Mouse (Mus musculus): Measurements from ENCODE around the gene Atxn2. TPM values are rescaled to one million over a fixed set of nuclear protein-coding genes. Genes with fewer than 3 reads are reported as not detected.

The Atxn2 gene
- polyA plus RNA-seq, 1 experiment = 205 TPM

DNA sequence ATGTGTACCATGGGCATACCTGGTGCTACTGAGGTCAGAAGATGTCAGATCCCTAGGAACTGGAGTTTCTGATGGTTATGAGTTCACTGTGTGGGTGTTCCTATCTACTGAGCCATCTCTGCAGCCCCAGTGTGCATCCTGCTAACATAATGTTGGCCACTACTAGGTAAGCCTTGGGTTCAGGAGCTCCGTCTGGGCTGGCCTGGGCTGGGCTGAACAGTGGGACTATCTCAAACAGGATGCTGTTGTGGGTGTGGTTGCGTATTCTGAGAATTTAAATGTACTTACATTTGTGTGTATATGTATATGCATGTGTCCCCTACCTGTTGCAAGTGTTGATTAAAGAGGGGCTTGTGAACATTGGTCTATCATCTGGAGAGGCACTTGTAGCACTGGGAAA lies 38.5 kb downstream of the Atxn2 start:
- Histone ChIP-seq H3K4me1 (replicated peaks; ENCODE audit: control insufficient read depth, insufficient read depth, low read length) (no peaks in the 10 kb centered on the region), H3K4me3 (ENCODE audit: control insufficient read depth, insufficient read depth, low read length) (no peak overlapping the region), H3K36me3 (ENCODE audit: control insufficient read depth, insufficient read depth, low read length) (peaks cover 11% of the 10 kb centered on the region), H3K27ac (ENCODE audit: control insufficient read depth, insufficient read depth, low read length) (no peak overlapping the region), H3K27me3 (ENCODE audit: control insufficient read depth, insufficient read depth, low read length) (no peaks in the 10 kb centered on the region)
- no peak for DNase-seq
- TF ChIP-seq CTCF (IDR thresholded peaks at IDR 0.05; ENCODE audit: borderline replicate concordance, control insufficient read depth, extremely low read depth, insufficient read depth, low read length, poor library complexity) (no peak), POLR2A (IDR thresholded peaks at IDR 0.05; ENCODE audit: control insufficient read depth, extremely low read depth, insufficient read depth, low read length, poor library complexity) (no peak)
- 100% methylated on average over 2 of the region's 2 CpGs for WGBS

DNA sequence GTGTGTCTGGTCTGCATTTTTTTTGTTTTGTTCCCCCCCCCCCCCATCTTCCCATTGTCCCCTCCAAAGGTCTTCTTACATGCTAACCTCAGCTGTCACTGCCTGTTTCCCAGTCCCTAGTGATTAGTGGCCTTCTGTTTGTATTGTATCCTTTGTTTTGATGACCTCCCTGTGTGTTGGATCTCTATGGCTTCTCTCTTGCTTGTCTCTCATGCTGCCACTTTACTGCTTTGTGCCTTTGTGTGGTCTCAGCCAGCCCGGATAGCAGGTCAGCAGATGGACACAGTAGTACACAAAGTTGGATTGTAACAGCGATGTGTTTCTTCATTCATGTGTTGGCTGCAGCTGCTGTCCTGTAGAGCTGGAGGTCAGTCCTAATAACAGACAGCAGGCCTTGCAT lies 46.8 kb downstream of the Atxn2 start:
- Histone ChIP-seq H3K27ac (ENCODE audit: control insufficient read depth, insufficient read depth, low read length) (no peak overlapping the region), H3K36me3 (ENCODE audit: control insufficient read depth, insufficient read depth, low read length) (no peaks in the 10 kb centered on the region), H3K4me3 (ENCODE audit: control insufficient read depth, insufficient read depth, low read length) (no peak overlapping the region), H3K4me1 (replicated peaks; ENCODE audit: control insufficient read depth, insufficient read depth, low read length) (no peaks in the 10 kb centered on the region), H3K27me3 (ENCODE audit: control insufficient read depth, insufficient read depth, low read length) (no peaks in the 10 kb centered on the region)
- no peak for DNase-seq
- TF ChIP-seq CTCF (IDR thresholded peaks at IDR 0.05; ENCODE audit: borderline replicate concordance, control insufficient read depth, extremely low read depth, insufficient read depth, low read length, poor library complexity) (no peak), POLR2A (IDR thresholded peaks at IDR 0.05; ENCODE audit: control insufficient read depth, extremely low read depth, insufficient read depth, low read length, poor library complexity) (no peak)
- WGBS = 97% methylated on average over 2 of the region's 2 CpGs

DNA sequence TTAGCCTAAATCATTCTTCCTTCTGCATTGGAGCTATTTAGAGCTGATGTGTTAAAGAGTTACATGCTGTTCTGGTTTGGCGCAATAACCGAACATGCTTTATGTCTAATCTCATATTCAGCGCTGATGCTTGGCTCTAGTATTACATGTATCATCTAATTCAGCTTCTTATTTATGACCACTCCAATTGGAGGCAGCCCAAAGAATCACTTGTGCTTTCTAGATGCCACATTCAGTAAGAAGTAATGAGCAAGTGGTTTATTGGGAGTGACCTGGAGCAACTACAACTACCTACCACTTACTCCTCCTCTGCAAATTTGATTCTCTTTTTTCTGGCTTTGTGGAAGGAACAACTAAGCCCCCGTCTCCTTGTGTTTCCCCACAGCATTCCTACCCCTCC lies 47.2 kb downstream of the Atxn2 start:
- Histone ChIP-seq H3K27me3 (ENCODE audit: control insufficient read depth, insufficient read depth, low read length) (no peaks in the 10 kb centered on the region), H3K4me3 (ENCODE audit: control insufficient read depth, insufficient read depth, low read length) (no peak overlapping the region), H3K36me3 (ENCODE audit: control insufficient read depth, insufficient read depth, low read length) (no peaks in the 10 kb centered on the region), H3K4me1 (replicated peaks; ENCODE audit: control insufficient read depth, insufficient read depth, low read length) (no peaks in the 10 kb centered on the region), H3K27ac (ENCODE audit: control insufficient read depth, insufficient read depth, low read length) (no peak overlapping the region)
- WGBS = 95% methylated on average over 4 of the region's 4 CpGs
- DNase-seq = no peak
- TF ChIP-seq POLR2A (IDR thresholded peaks at IDR 0.05; ENCODE audit: control insufficient read depth, extremely low read depth, insufficient read depth, low read length, poor library complexity) = no peak
- TF ChIP-seq CTCF (IDR thresholded peaks at IDR 0.05; ENCODE audit: borderline replicate concordance, control insufficient read depth, extremely low read depth, insufficient read depth, low read length, poor library complexity) = no peak

DNA sequence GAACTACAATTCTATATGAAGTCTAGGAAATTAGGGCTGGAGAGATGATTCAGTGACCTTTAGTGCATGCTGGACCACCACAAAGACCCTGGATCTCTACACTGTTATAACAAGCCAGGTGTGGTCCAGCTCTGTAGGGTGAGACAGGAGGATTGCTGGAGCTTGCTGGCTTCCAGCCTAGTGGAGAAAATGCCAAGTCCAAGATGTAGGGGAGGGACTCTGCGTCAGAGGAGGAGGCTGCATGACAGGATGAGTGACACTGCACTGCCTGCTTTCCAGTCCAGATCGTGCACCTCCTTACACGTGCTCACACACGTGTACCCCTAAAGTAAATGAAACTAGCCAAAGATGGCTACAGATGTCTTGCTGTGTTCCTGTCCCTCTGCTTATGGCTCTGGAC lies 48.8 kb downstream of the Atxn2 start:
- TF ChIP-seq CTCF (IDR thresholded peaks at IDR 0.05; ENCODE audit: borderline replicate concordance, control insufficient read depth, extremely low read depth, insufficient read depth, low read length, poor library complexity) (no peak), POLR2A (IDR thresholded peaks at IDR 0.05; ENCODE audit: control insufficient read depth, extremely low read depth, insufficient read depth, low read length, poor library complexity) (no peak)
- H3K4me3 ChIP-seq (ENCODE audit: control insufficient read depth, insufficient read depth, low read length) = no peak overlapping the region
- H3K27me3 ChIP-seq (ENCODE audit: control insufficient read depth, insufficient read depth, low read length) = no peaks in the 10 kb centered on the region
- no peaks in the 10 kb centered on the region for H3K4me1 ChIP-seq (replicated peaks; ENCODE audit: control insufficient read depth, insufficient read depth, low read length)
- no peak for DNase-seq
- H3K27ac ChIP-seq (ENCODE audit: control insufficient read depth, insufficient read depth, low read length) = no peak overlapping the region
- WGBS = 90% methylated on average over 4 of the region's 4 CpGs
- H3K36me3 ChIP-seq (ENCODE audit: control insufficient read depth, insufficient read depth, low read length) = no peaks in the 10 kb centered on the region

DNA sequence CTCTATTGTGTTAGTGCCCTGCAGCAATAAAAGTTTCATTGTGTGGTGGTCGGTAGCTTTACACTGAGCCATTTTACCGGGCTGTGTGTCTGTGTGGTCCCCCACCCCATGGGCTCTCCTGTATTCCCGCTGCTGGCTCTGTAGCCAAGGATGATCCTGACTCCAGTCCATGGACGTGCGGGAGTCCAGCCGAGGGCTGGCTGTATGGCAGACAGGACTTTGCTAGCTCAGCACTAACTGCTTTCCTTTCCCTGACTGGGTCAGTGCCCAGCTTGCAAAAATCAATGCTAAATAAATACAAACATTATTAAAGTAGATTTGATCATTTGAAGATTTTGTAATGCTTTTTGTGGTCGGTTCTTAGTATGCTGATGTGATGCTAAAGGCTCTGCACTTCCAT lies 50.3 kb downstream of the Atxn2 start:
- Histone ChIP-seq H3K4me3 (ENCODE audit: control insufficient read depth, insufficient read depth, low read length) (no peak overlapping the region), H3K27me3 (ENCODE audit: control insufficient read depth, insufficient read depth, low read length) (no peaks in the 10 kb centered on the region), H3K4me1 (replicated peaks; ENCODE audit: control insufficient read depth, insufficient read depth, low read length) (no peaks in the 10 kb centered on the region), H3K36me3 (ENCODE audit: control insufficient read depth, insufficient read depth, low read length) (no peaks in the 10 kb centered on the region), H3K27ac (ENCODE audit: control insufficient read depth, insufficient read depth, low read length) (no peak overlapping the region)
- no peak for TF ChIP-seq CTCF (IDR thresholded peaks at IDR 0.05; ENCODE audit: borderline replicate concordance, control insufficient read depth, extremely low read depth, insufficient read depth, low read length, poor library complexity)
- no peak for TF ChIP-seq POLR2A (IDR thresholded peaks at IDR 0.05; ENCODE audit: control insufficient read depth, extremely low read depth, insufficient read depth, low read length, poor library complexity)
- WGBS = 96% methylated on average over 7 of the region's 7 CpGs
- no peak for DNase-seq

DNA sequence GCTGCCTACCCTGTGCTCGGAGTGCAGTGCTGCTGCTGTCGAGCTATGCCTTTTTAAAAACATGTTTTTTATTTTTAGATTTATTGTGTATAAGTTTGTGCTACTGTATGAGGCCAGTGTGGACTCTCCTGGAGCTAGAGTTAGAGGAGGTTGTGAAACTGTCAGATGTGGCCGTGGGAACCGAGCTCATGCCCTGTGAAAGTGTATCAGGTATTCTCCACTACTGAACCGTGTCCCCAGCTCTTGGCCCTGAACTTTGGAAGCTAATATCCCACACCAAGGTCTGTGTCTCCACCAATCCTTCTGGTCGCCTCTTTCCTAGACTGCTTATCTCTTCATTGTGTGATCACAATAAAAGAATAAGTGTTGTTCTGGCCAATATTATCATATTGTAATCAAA lies 51.8 kb downstream of the Atxn2 start:
- TF ChIP-seq CTCF (IDR thresholded peaks at IDR 0.05; ENCODE audit: borderline replicate concordance, control insufficient read depth, extremely low read depth, insufficient read depth, low read length, poor library complexity) (no peak), POLR2A (IDR thresholded peaks at IDR 0.05; ENCODE audit: control insufficient read depth, extremely low read depth, insufficient read depth, low read length, poor library complexity) (no peak)
- Histone ChIP-seq H3K36me3 (ENCODE audit: control insufficient read depth, insufficient read depth, low read length) (no peaks in the 10 kb centered on the region), H3K27me3 (ENCODE audit: control insufficient read depth, insufficient read depth, low read length) (no peaks in the 10 kb centered on the region), H3K4me3 (ENCODE audit: control insufficient read depth, insufficient read depth, low read length) (no peak overlapping the region), H3K4me1 (replicated peaks; ENCODE audit: control insufficient read depth, insufficient read depth, low read length) (no peaks in the 10 kb centered on the region), H3K27ac (ENCODE audit: control insufficient read depth, insufficient read depth, low read length) (no peak overlapping the region)
- 91% methylated on average over 6 of the region's 6 CpGs for WGBS
- DNase-seq = no peak

DNA sequence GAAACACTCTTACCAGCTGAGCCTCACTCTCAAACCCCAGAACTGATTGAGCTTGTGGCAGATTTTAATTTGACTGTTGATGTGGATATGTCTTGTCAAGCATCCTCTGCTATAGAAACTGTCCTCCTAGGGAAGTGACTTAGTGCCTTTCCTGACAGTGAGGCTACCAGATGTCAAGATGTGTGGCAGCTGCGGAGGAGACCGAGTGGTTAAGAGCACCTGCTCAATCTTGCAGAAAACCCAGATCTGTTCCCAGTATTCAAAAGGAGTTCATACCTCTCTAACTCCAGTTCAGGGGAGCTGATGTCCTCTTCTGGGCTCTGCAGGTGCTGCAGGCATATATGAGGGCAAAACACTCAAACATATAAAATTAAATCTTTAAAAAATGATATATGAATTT lies 53.9 kb downstream of the Atxn2 start:
- 17% methylated on average over 2 of the region's 2 CpGs for WGBS
- no peaks in the 10 kb centered on the region for H3K27me3 ChIP-seq (ENCODE audit: control insufficient read depth, insufficient read depth, low read length)
- H3K4me3 ChIP-seq (ENCODE audit: control insufficient read depth, insufficient read depth, low read length) = no peak overlapping the region
- peak; percentile 4 for DNase-seq
- TF ChIP-seq POLR2A (IDR thresholded peaks at IDR 0.05; ENCODE audit: control insufficient read depth, extremely low read depth, insufficient read depth, low read length, poor library complexity) (no peak), CTCF (IDR thresholded peaks at IDR 0.05; ENCODE audit: borderline replicate concordance, control insufficient read depth, extremely low read depth, insufficient read depth, low read length, poor library complexity) (no peak)
- H3K27ac ChIP-seq (ENCODE audit: control insufficient read depth, insufficient read depth, low read length) = no peak overlapping the region; the same call in 1 of the 2 replicates
- no peaks in the 10 kb centered on the region for H3K36me3 ChIP-seq (ENCODE audit: control insufficient read depth, insufficient read depth, low read length)
- no peaks in the 10 kb centered on the region for H3K4me1 ChIP-seq (replicated peaks; ENCODE audit: control insufficient read depth, insufficient read depth, low read length)

All from thymus, adult 2 months (tissue).